Mouse (Mus musculus) forebrain, postnatal 0 days (tissue): ENCODE results near the gene Abl1. TPM values are rescaled to one million over a fixed set of nuclear protein-coding genes. Genes with fewer than 3 reads are reported as not detected.

Experiments used
- ATAC-seq: fragments of 200-750 bp; cut with Nextera tagmentation; 2 replicates; pipeline ENCODE4 v1.8.0; 2017; ENCODE audit warnings: mild to moderate bottlenecking, moderate library complexity
- DNase-seq: peaks from one replicate; pipeline ENCODE4 v3.0.0-alpha.2; 2015
- H3K27ac ChIP-seq: fragments of 300-500 bp; sonication (generic); 2 replicates; pipeline ENCODE4 v1.5.1; 2014; ENCODE audit warnings: low read depth, mild to moderate bottlenecking, antibody characterized with exemption, low read length, moderate library complexity, mixed read lengths
- H3K27me3 ChIP-seq: fragments of 300-500 bp; sonication (generic); 2 replicates; pipeline ENCODE4 v1.6.1; 2014; ENCODE audit warnings: mild to moderate bottlenecking, low read length, mixed read lengths; ENCODE audit not compliant: insufficient read depth
- H3K36me3 ChIP-seq: fragments of 300-500 bp; sonication (generic); 2 replicates; pipeline ENCODE4 v1.6.1; 2014; ENCODE audit warnings: mild to moderate bottlenecking, moderate library complexity; ENCODE audit not compliant: insufficient read depth
- H3K4me1 ChIP-seq: fragments of 300-500 bp; sonication (generic); 2 replicates; pipeline ENCODE4 v1.6.1; 2014; ENCODE audit warnings: antibody characterized with exemption; ENCODE audit not compliant: insufficient read depth
- H3K4me2 ChIP-seq: fragments of 300-500 bp; sonication (generic); 2 replicates; pipeline ENCODE4 v1.6.1; 2014; ENCODE audit warnings: low read depth, mild to moderate bottlenecking, moderate library complexity
- H3K4me3 ChIP-seq: fragments of 300-500 bp; sonication (generic); 2 replicates; pipeline ENCODE4 v1.5.1; 2014; ENCODE audit warnings: low read depth, low read length, mixed read lengths
- H3K9ac ChIP-seq: fragments of 300-500 bp; sonication (generic); 2 replicates; pipeline ENCODE4 v1.6.1; 2014; ENCODE audit warnings: mild to moderate bottlenecking
- H3K9me3 ChIP-seq: fragments of 300-500 bp; sonication (generic); 2 replicates; pipeline ENCODE4 v1.6.1; 2016; ENCODE audit warnings: low read length
- CTCF ChIP-seq: sonication (generic); IDR thresholded peaks from 2 replicates; pipeline ENCODE4 v1.5.1; 2016; ENCODE audit warnings: antibody characterized with exemption, control low read depth, low read depth
- WGBS: fragments of 180-500 bp; shearing (Covaris S2); extraction: QIAGEN DNeasy Blood & Tissue Kit; methylation state at CpG from one replicate; pipeline ENCODE4 v1.1.7; 2014; 5-methylcytosine and 5-hydroxymethylcytosine counted together
- polyA plus RNA-seq: library from polyadenylated mRNA; unstranded; fragments of >200 nt; fragmentation: Nextera tagmentation; extraction: Ambion mirVana; gene quantifications from 2 replicates; pipeline ENCODE4 v1.2.1, GENCODE M21; 2015
- total RNA-seq: library from RNA; depleted of rRNA; stranded (reverse); fragments of >200 nt; gene quantifications from 2 replicates; pipeline ENCODE4 v1.2.3, GENCODE M21; 2014

Gene Abl1
- total and polyA plus RNA-seq, 2 experiments from 2014 or later, result 12.4 to 54.0 TPM

DNA sequence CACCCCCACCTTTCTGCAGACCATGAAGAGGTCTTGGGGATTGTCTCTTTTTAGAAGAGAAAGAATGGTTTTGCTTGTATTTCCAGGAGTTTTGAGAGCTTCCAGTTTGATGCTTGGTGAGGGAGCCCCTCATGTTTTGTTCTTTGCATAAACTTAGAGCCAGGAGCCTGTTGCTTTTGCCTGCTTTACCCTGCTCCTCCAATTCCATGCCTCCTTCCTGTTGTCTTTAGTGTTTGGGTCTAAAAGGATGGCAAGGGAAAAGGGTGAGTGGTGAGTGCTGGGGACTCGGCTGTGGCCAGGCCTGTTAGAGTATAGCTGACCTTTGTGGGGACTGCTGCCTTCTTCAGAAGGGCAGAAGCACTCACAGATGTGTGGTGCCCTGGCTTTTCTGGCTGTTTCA lies 72.3 kb downstream of the Abl1 start:
- Histone ChIP-seq H3K4me1 (peaks cover 8% of the 10 kb centered on the region; the same call in 1 of the 2 replicates), H3K4me2 (peak overlapping the region; percentile 81), H3K9ac (peak overlapping the region; percentile 60), H3K27me3 (no peaks in the 10 kb centered on the region), H3K27ac (0 out of 2 replicates have a peak overlapping the region, but pooled peaks have one; percentile 3), H3K36me3 (no peaks in the 10 kb centered on the region), H3K9me3 (no peaks in the 10 kb centered on the region), H3K4me3 (peak overlapping the region; percentile 47)
- DNase-seq (no peak), ATAC-seq (no peak)
- 9% methylated on average over 1 of the region's 1 CpGs for WGBS
- no peak for TF ChIP-seq CTCF

DNA sequence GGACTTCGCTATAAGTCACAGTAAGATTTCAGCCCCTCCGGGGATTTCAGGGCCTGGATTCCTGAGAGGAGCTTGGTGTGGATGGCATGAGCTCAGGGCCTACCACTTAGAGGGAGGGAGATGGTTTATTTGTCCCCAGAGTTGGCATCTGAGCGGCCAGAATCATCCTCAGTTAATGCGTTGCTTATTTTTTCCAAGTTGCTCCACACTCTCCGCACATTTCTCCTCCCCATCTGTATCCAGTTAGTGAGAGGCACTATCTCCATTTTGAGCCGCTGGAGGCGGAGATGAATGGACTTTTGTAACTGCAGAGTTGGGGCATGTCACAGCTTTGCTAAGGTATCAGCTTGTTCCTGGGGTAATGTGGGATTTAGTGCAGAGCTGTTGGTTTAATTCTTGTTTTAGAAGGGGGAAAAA lies 72.9 kb downstream of the Abl1 start:
- no peak for TF ChIP-seq CTCF
- Histone ChIP-seq H3K27me3 (no peaks in the 10 kb centered on the region), H3K4me1 (peaks cover 8% of the 10 kb centered on the region; the same call in 1 of the 2 replicates), H3K4me3 (peak overlapping the region; percentile 47), H3K4me2 (peak overlapping the region; percentile 81), H3K9me3 (no peaks in the 10 kb centered on the region), H3K36me3 (no peaks in the 10 kb centered on the region), H3K9ac (0 out of 2 replicates have a peak overlapping the region, but pooled peaks have one; percentile 60), H3K27ac (no peak overlapping the region)
- ATAC-seq (no peak), DNase-seq (no peak)
- WGBS, result 13% methylated on average over 7 of the region's 7 CpGs

DNA sequence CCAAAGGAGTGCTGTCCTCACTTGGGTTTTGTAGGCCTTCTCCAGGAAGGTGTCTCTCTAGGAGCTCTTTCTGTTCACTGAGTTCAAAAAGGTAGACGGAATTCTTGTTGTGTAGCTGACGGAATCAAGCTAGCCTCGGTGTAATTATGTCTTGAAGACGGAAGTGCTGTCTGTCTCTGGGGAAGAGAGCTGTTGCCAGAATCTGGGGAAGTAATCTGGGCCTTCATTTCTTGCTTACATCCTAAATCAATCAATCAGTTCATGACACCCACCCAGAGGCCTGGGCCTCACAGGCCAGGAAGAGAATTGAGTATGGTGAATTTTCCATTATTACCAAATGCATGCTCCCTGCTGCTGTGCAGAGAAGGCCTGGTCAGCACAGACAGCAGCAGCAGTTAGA lies 73.4 kb downstream of the Abl1 start:
- Histone ChIP-seq H3K27ac (no peak overlapping the region), H3K36me3 (no peaks in the 10 kb centered on the region), H3K4me3 (0 out of 2 replicates have a peak overlapping the region, but pooled peaks have one; percentile 47), H3K9me3 (no peaks in the 10 kb centered on the region), H3K4me2 (peak overlapping the region; percentile 81), H3K4me1 (peaks cover 8% of the 10 kb centered on the region; the same call in 1 of the 2 replicates), H3K9ac (0 out of 2 replicates have a peak overlapping the region, but pooled peaks have one; percentile 60), H3K27me3 (no peaks in the 10 kb centered on the region)
- no peak for TF ChIP-seq CTCF
- no peak for ATAC-seq
- no peak for DNase-seq
- 8% methylated on average over 4 of the region's 4 CpGs for WGBS

DNA sequence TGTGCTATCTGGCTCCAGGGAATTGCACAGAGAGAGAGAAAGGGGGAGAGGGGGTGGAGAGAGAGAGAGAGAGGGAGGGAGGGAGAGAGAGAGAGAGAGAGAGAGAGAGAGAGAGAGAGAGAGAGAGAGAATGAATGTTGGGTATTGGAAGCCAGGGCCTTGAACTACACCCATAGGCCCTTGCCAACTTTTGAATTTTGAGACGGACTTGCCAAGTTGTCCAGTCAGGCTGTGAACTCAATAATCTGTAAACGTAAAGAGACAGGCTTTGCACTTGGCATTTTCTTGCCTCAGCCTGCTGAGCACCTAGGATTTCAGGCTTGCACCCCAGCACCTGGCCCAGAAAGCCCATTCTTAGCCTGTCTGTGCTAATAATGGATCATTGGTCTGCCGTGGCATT lies 74.0 kb downstream of the Abl1 start:
- Histone ChIP-seq H3K4me3 (no peak overlapping the region), H3K9ac (no peak overlapping the region), H3K27ac (no peak overlapping the region), H3K9me3 (no peaks in the 10 kb centered on the region), H3K4me2 (0 out of 2 replicates have a peak overlapping the region, but pooled peaks have one; percentile 81), H3K4me1 (peaks cover 8% of the 10 kb centered on the region; the same call in 1 of the 2 replicates), H3K36me3 (no peaks in the 10 kb centered on the region), H3K27me3 (no peaks in the 10 kb centered on the region)
- 14% methylated on average over 3 of the region's 3 CpGs for WGBS
- ATAC-seq (no peak), DNase-seq (no peak)
- TF ChIP-seq CTCF, result no peak

DNA sequence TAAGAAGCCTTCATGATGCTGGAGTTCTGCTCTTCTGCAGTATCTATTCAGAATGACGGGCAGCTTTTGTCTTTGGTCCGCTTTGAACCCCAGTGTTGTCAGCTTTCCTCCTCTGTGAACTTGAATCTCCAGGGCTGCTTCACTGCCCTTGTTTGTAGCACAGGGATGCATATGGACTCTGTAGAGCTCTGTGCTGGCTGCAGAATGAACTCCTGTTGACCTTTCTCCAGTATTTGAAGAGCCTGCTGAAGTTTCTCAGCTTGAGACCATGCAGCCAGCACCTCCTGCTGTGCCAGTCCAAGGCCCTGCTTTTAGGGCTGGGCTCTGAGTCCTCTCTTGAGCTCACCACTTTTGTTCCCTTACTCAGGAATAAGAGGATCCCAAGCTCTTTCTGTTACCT lies 74.7 kb downstream of the Abl1 start:
- WGBS, result 15% methylated on average over 2 of the region's 2 CpGs
- Histone ChIP-seq H3K27me3 (no peaks in the 10 kb centered on the region), H3K4me1 (peaks cover 8% of the 10 kb centered on the region; the same call in 1 of the 2 replicates), H3K4me2 (no peak overlapping the region), H3K9ac (no peak overlapping the region), H3K36me3 (no peaks in the 10 kb centered on the region), H3K9me3 (no peaks in the 10 kb centered on the region), H3K27ac (no peak overlapping the region), H3K4me3 (no peak overlapping the region)
- no peak for TF ChIP-seq CTCF
- DNase-seq (no peak), ATAC-seq (no peak)

DNA sequence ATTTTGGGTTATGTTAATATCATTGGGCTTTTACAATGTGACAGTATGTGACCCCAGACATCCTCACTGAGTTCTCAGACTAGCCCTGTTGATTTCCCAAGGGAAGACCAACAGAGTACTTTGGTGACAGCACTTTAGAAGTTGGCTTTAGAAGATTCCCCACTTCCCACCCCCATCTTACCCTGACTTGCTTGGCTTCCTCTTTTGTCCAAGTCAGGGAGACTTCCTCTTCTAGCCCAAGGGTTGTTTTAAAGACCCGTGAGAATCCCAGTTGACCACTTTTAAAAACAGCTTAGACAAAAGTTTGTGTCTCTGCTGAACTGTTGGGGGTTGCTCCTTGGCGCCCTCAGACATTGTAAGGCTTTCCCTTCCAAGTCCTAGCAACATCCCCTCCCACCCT lies 75.1 kb downstream of the Abl1 start:
- no peak for TF ChIP-seq CTCF
- H3K9ac ChIP-seq, result no peak overlapping the region
- DNase-seq (no peak), ATAC-seq (no peak)
- no peaks in the 10 kb centered on the region for H3K36me3 ChIP-seq
- WGBS, result 17% methylated on average over 2 of the region's 2 CpGs
- no peak overlapping the region for H3K27ac ChIP-seq
- H3K9me3 ChIP-seq, result no peaks in the 10 kb centered on the region
- peaks cover 8% of the 10 kb centered on the region; the same call in 1 of the 2 replicates for H3K4me1 ChIP-seq
- H3K4me3 ChIP-seq, result no peak overlapping the region
- no peaks in the 10 kb centered on the region for H3K27me3 ChIP-seq
- no peak overlapping the region for H3K4me2 ChIP-seq

DNA sequence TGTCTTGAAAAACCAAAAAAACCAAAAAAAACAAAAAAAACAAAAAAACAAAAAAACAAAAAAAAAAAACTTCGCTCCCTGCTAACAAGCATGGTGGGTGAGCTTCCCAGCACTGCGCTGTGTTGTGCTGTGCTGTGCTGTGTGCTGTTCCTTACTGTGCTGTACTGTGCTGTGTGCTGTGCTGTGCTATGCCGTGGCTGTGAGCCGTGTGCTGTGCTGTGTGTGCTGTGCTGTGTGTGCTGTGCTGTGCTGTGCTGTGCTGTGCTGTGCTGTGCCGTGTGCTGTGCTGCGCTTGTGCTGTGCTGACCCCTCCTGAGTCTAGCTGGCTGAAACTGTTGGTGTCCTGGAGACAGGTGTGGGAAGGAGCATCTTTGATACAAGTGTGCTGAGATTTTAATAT lies 78.9 kb downstream of the Abl1 start:
- no peaks in the 10 kb centered on the region for H3K9me3 ChIP-seq
- H3K27ac ChIP-seq, result no peak overlapping the region
- 94% methylated on average over 6 of the region's 6 CpGs for WGBS
- DNase-seq (no peak), ATAC-seq (no peak)
- H3K27me3 ChIP-seq, result no peaks in the 10 kb centered on the region
- H3K9ac ChIP-seq, result no peak overlapping the region
- H3K4me1 ChIP-seq, result 0 out of 2 replicates have a peak, but pooled peaks cover 3% of the 10 kb centered on the region
- H3K4me3 ChIP-seq, result no peak overlapping the region
- H3K4me2 ChIP-seq, result no peak overlapping the region
- TF ChIP-seq CTCF, result no peak
- no peaks in the 10 kb centered on the region for H3K36me3 ChIP-seq
